In genomic region chr8:105533439-105533838, GRCm38 (mm10) we compare ENCODE assay signal across 9 mouse cellular contexts. TPM values are rescaled to one million over a fixed set of nuclear protein-coding genes. Genes with fewer than 3 reads are reported as not detected.
DNase-seq lines count a peak whose midpoint lies in the region; ATAC-seq and TF ChIP-seq lines count a peak whose summit lies in the region.
"Had no signal": no experiment of that assay in that cellular context is flagged by ENCODE, and none has a peak within 500 bp of the region (broad histone marks: within the 10 kb centered on the region; RNA-seq: fewer than 3 reads in every experiment).

No protein-coding gene starts in this region.

- H3K36me3 ChIP-seq in forebrain, embryonic 11.5 days (ENCODE audit: control insufficient read depth, insufficient read depth, low read length): no peaks in the 10 kb centered on the region; the same call in 1 of the 2 replicates
- peaks cover 56% of the 10 kb centered on the region for H3K36me3 ChIP-seq in forebrain, postnatal 0 days (ENCODE audit: insufficient read depth)
- peaks cover 2 to 26% of the 10 kb centered on the region in 2 experiments for H3K36me3 ChIP-seq in MEL (ENCODE audit: control insufficient read depth in 1 of 2, insufficient read depth in 2 of 2, low read length in 2 of 2)
- peaks cover 20% of the 10 kb centered on the region for H3K36me3 ChIP-seq in heart, embryonic 16.5 days (ENCODE audit: control insufficient read depth, insufficient read depth)
- H3K36me3 ChIP-seq in liver, embryonic 16.5 days (ENCODE audit: control insufficient read depth, insufficient read depth): peaks cover 11% of the 10 kb centered on the region

- no peak for DNase-seq in forebrain, embryonic 11.5 days (ENCODE audit: low spot score)
- no peak for DNase-seq in forebrain, postnatal 0 days
- DNase-seq in MEL (ENCODE audit: low read depth, low spot score): peak; percentile 23
- no peak for DNase-seq in c-Kit-positive CD71-positive TER-119-positive erythroid progenitor cells, embryonic 14.5 days (ENCODE audit: low spot score)
- no peak for DNase-seq in adrenal gland, adult 18-20 months (ENCODE audit: low spot score in 2 of 2)
- no peak for DNase-seq in left cerebral cortex, postnatal 14 days (ENCODE audit: low spot score in 2 of 2)

- ATAC-seq in forebrain, embryonic 11.5 days (replicated peaks; ENCODE audit: low FRiP score): no peak
- ATAC-seq in forebrain, postnatal 0 days: no peak
- ATAC-seq in heart, embryonic 16.5 days (replicated peaks; ENCODE audit: extremely low read depth, insufficient read depth, low FRiP score): peak; percentile 56; the same call in 1 of the 2 replicates
- ATAC-seq in liver, embryonic 16.5 days (ENCODE audit: low read depth): peak; percentile 30; the same call in 1 of the 2 replicates

- H3K9ac ChIP-seq in forebrain, embryonic 11.5 days (ENCODE audit: low read length): peak overlapping the region; percentile 8; the same call in 1 of the 2 replicates
- no peak overlapping the region for H3K9ac ChIP-seq in forebrain, postnatal 0 days
- no peak overlapping the region for H3K9ac ChIP-seq in MEL (ENCODE audit: control insufficient read depth, low read depth, low read length, poor library complexity, severe bottlenecking)
- H3K9ac ChIP-seq in heart, embryonic 16.5 days (ENCODE audit: low read length): no peak overlapping the region
- H3K9ac ChIP-seq in liver, embryonic 16.5 days (ENCODE audit: low read depth, low read length): no peak overlapping the region
- H3K9ac ChIP-seq: neural tube, embryonic 13.5 days had no signal

- no peak for TF ChIP-seq CTCF in forebrain, postnatal 0 days (IDR thresholded peaks at IDR 0.05; ENCODE audit: low read depth)
- TF ChIP-seq CTCF in MEL (IDR thresholded peaks at IDR 0.05 in 2 of 3, conservative IDR thresholded peaks at IDR 0.05 in 1 of 3; ENCODE audit: control insufficient read depth in 1 of 3, insufficient read depth in 1 of 3, low read depth in 2 of 3, low read length in 3 of 3, poor library complexity in 1 of 3, severe bottlenecking in 1 of 3): no peak

- no peak for TF ChIP-seq EP300 in MEL (IDR thresholded peaks at IDR 0.05; ENCODE audit: low read depth in 1 of 2, low read length in 2 of 2)

- WGBS in forebrain, embryonic 11.5 days: 63% methylated on average over 2 of the region's 2 CpGs
- 33% methylated on average over 2 of the region's 2 CpGs for WGBS in forebrain, postnatal 0 days
- 8% methylated on average over 2 of the region's 2 CpGs for WGBS in heart, embryonic 16.5 days
- 10% methylated on average over 2 of the region's 2 CpGs for WGBS in liver, embryonic 16.5 days (ENCODE audit: insufficient replicate concordance)

- no peak overlapping the region for H3K4me3 ChIP-seq in forebrain, embryonic 11.5 days (ENCODE audit: low read depth, low read length)
- H3K4me3 ChIP-seq in forebrain, postnatal 0 days (ENCODE audit: low read depth, low read length): no peak overlapping the region
- no peak overlapping the region for H3K4me3 ChIP-seq in MEL (ENCODE audit: control insufficient read depth in 1 of 2, insufficient read depth in 1 of 2, low read depth in 2 of 2, low read length in 2 of 2)
- no peak overlapping the region for H3K4me3 ChIP-seq in heart, embryonic 16.5 days (ENCODE audit: low read length)
- H3K4me3 ChIP-seq in liver, embryonic 16.5 days (ENCODE audit: low read depth, low read length): no peak overlapping the region
- H3K4me3 ChIP-seq: neural tube, embryonic 13.5 days had no signal

- H3K9me3 ChIP-seq in forebrain, embryonic 11.5 days (ENCODE audit: control insufficient read depth, low read length): no peaks in the 10 kb centered on the region
- H3K9me3 ChIP-seq in forebrain, postnatal 0 days (ENCODE audit: low read length): no peaks in the 10 kb centered on the region
- H3K9me3 ChIP-seq in MEL (replicated peaks; ENCODE audit: insufficient read depth, low read length): no peaks in the 10 kb centered on the region
- H3K9me3 ChIP-seq in heart, embryonic 16.5 days (replicated peaks; ENCODE audit: control insufficient read depth, low read length): no peaks in the 10 kb centered on the region
- H3K9me3 ChIP-seq in liver, embryonic 16.5 days (replicated peaks; ENCODE audit: control insufficient read depth, low read length): no peaks in the 10 kb centered on the region
- H3K9me3 ChIP-seq: neural tube, embryonic 13.5 days had no signal

- no peak overlapping the region for H3K4me2 ChIP-seq in forebrain, embryonic 11.5 days (ENCODE audit: low read depth, low read length, severe bottlenecking)
- no peak overlapping the region for H3K4me2 ChIP-seq in forebrain, postnatal 0 days (ENCODE audit: low read depth)
- H3K4me2 ChIP-seq in heart, embryonic 16.5 days (ENCODE audit: low read depth, low read length): no peak overlapping the region
- no peak overlapping the region for H3K4me2 ChIP-seq in liver, embryonic 16.5 days (ENCODE audit: low read depth, low read length)
- H3K4me2 ChIP-seq: neural tube, embryonic 13.5 days had no signal

- no peaks in the 10 kb centered on the region for H3K27me3 ChIP-seq in forebrain, embryonic 11.5 days (ENCODE audit: control insufficient read depth, insufficient read depth, low read length)
- no peaks in the 10 kb centered on the region for H3K27me3 ChIP-seq in forebrain, postnatal 0 days (ENCODE audit: insufficient read depth, low read length)
- H3K27me3 ChIP-seq in MEL (ENCODE audit: control insufficient read depth in 1 of 2, insufficient read depth in 2 of 2, low read length in 2 of 2): no peaks in the 10 kb centered on the region
- no peaks in the 10 kb centered on the region for H3K27me3 ChIP-seq in heart, embryonic 16.5 days (ENCODE audit: control insufficient read depth, insufficient read depth, low read length)
- H3K27me3 ChIP-seq in liver, embryonic 16.5 days (ENCODE audit: control insufficient read depth, insufficient read depth, low read depth, low read length): no peaks in the 10 kb centered on the region
- H3K27me3 ChIP-seq: neural tube, embryonic 13.5 days had no signal

- H3K27ac ChIP-seq in forebrain, embryonic 11.5 days (ENCODE audit: low read depth, low read length): no peak overlapping the region
- no peak overlapping the region for H3K27ac ChIP-seq in forebrain, postnatal 0 days (ENCODE audit: low read depth, low read length)
- no peak overlapping the region for H3K27ac ChIP-seq in MEL (ENCODE audit: control insufficient read depth, low read depth, low read length)
- H3K27ac ChIP-seq in heart, embryonic 16.5 days (ENCODE audit: low read length): peak overlapping the region; percentile 8
- H3K27ac ChIP-seq in liver, embryonic 16.5 days (ENCODE audit: low read length): peak overlapping the region; percentile 31; the same call in 1 of the 2 replicates
- H3K27ac ChIP-seq: neural tube, embryonic 13.5 days had no signal

- H3K4me1 ChIP-seq in forebrain, embryonic 11.5 days (replicated peaks; ENCODE audit: control insufficient read depth, insufficient read depth, low read length): 0 out of 2 replicates have a peak, but pooled peaks cover 6% of the 10 kb centered on the region
- H3K4me1 ChIP-seq in forebrain, postnatal 0 days (ENCODE audit: insufficient read depth): no peaks in the 10 kb centered on the region
- H3K4me1 ChIP-seq in MEL (ENCODE audit: control insufficient read depth in 1 of 2, insufficient read depth in 2 of 2, low read length in 2 of 2): peaks cover 17 to 20% of the 10 kb centered on the region in 2 experiments
- H3K4me1 ChIP-seq in heart, embryonic 16.5 days (ENCODE audit: control insufficient read depth, insufficient read depth, low read length): peaks cover 5% of the 10 kb centered on the region; the same call in 1 of the 2 replicates
- H3K4me1 ChIP-seq in liver, embryonic 16.5 days (ENCODE audit: control insufficient read depth, low read depth, low read length): peaks cover 24% of the 10 kb centered on the region

- intact Hi-C loops in left cerebral cortex, postnatal 14 days (cut with DNase I): no loop called here

- TF ChIP-seq POLR2A in MEL (IDR thresholded peaks at IDR 0.05; ENCODE audit: control insufficient read depth in 1 of 2, insufficient read depth in 1 of 2, low read depth in 1 of 2, low read length in 2 of 2, poor library complexity in 1 of 2): no peak

- no peaks in the 10 kb centered on the region for H3K79me2 ChIP-seq in MEL (ENCODE audit: control insufficient read depth, insufficient read depth, low read length, poor library complexity)

- TF ChIP-seq RAD21 in MEL (IDR thresholded peaks at IDR 0.05; ENCODE audit: low read depth, low read length): no peak

RNA-seq across cellular contexts. Expression of gene Hsd11b2, which starts 14.9 kb away (rescaled TPM):
- 13.5 and 13.6 TPM in 2 replicates for polyA plus RNA-seq in forebrain, embryonic 11.5 days (2014; fragmentation: Nextera tagmentation; extraction: Ambion mirVana)
- total RNA-seq in forebrain, postnatal 0 days (2014; rRNA removed): 0.38 and 0.52 TPM in 2 replicates
- 1.3 and 2.6 TPM in 2 replicates for polyA plus RNA-seq in forebrain, postnatal 0 days (2015; fragmentation: Nextera tagmentation; extraction: Ambion mirVana)
- 0.27 TPM in 1 of 2 replicates, not detected in the other for total RNA-seq in MEL (2012; rRNA removed)
- 1 to 10 TPM in 1 of 2 experiments, not detected in 1; 2.1 TPM for polyA plus RNA-seq in MEL (2012; ENCODE audit: insufficient read depth in 1 of 2, insufficient read length in 2 of 2, low read depth in 1 of 2, low replicate concordance in 2 of 2, missing spikeins in 1 of 2)
- polyA plus RNA-seq in heart, embryonic 16.5 days (2015; fragmentation: Nextera tagmentation; extraction: Ambion mirVana): 0.24 and 0.25 TPM in 2 replicates
- 0.34 and 0.66 TPM in 2 replicates for polyA plus RNA-seq in liver, embryonic 16.5 days (2015; fragmentation: Nextera tagmentation; extraction: Ambion mirVana)
- under 1 TPM; 0.16 to 0.53 TPM for total RNA-seq in adrenal gland, adult 18-20 months (2021)
- not detected for total RNA-seq in left cerebral cortex, postnatal 14 days (2021)

RNA-seq across cellular contexts. Expression of gene Atp6v0d1, which starts 32.4 kb away (rescaled TPM):
- 99.2 and 108 TPM in 2 replicates for polyA plus RNA-seq in forebrain, embryonic 11.5 days (2014; fragmentation: Nextera tagmentation; extraction: Ambion mirVana)
- 179 TPM in 2 replicates for total RNA-seq in forebrain, postnatal 0 days (2014; rRNA removed)
- 251 and 275 TPM in 2 replicates for polyA plus RNA-seq in forebrain, postnatal 0 days (2015; fragmentation: Nextera tagmentation; extraction: Ambion mirVana)
- total RNA-seq in MEL (2012; rRNA removed): 43.0 and 51.1 TPM in 2 replicates
- polyA plus RNA-seq in MEL (2012; ENCODE audit: insufficient read depth in 1 of 2, insufficient read length in 2 of 2, low read depth in 1 of 2, low replicate concordance in 2 of 2, missing spikeins in 1 of 2): 10 to 100 TPM in 1 of 2 experiments, not detected in 1; 83.8 TPM
- polyA plus RNA-seq in heart, embryonic 16.5 days (2015; fragmentation: Nextera tagmentation; extraction: Ambion mirVana): 62.4 and 63.7 TPM in 2 replicates
- 51.0 and 54.0 TPM in 2 replicates for polyA plus RNA-seq in liver, embryonic 16.5 days (2015; fragmentation: Nextera tagmentation; extraction: Ambion mirVana)
- 100 to 1,000 TPM; 118 to 121 TPM for total RNA-seq in adrenal gland, adult 18-20 months (2021)
- total RNA-seq in left cerebral cortex, postnatal 14 days (2021): 100 to 1,000 TPM; 347 to 370 TPM

RNA-seq across cellular contexts. Expression of gene Zdhhc1, which starts 36.7 kb away (rescaled TPM):
- 20.2 and 24.6 TPM in 2 replicates for polyA plus RNA-seq in forebrain, embryonic 11.5 days (2014; fragmentation: Nextera tagmentation; extraction: Ambion mirVana)
- 22.9 and 30.4 TPM in 2 replicates for total RNA-seq in forebrain, postnatal 0 days (2014; rRNA removed)
- polyA plus RNA-seq in forebrain, postnatal 0 days (2015; fragmentation: Nextera tagmentation; extraction: Ambion mirVana): 16.2 and 22.7 TPM in 2 replicates
- total RNA-seq in MEL (2012; rRNA removed): 4.7 and 4.9 TPM in 2 replicates
- polyA plus RNA-seq in MEL (2012; ENCODE audit: insufficient read depth in 1 of 2, insufficient read length in 2 of 2, low read depth in 1 of 2, low replicate concordance in 2 of 2, missing spikeins in 1 of 2): 10 to 100 TPM in 1 of 2 experiments, not detected in 1; 11.5 TPM
- 26.3 and 31.3 TPM in 2 replicates for polyA plus RNA-seq in heart, embryonic 16.5 days (2015; fragmentation: Nextera tagmentation; extraction: Ambion mirVana)
- 1.6 and 2.2 TPM in 2 replicates for polyA plus RNA-seq in liver, embryonic 16.5 days (2015; fragmentation: Nextera tagmentation; extraction: Ambion mirVana)
- 10 to 100 TPM; 18.1 to 18.3 TPM for total RNA-seq in adrenal gland, adult 18-20 months (2021)
- total RNA-seq in left cerebral cortex, postnatal 14 days (2021): 10 to 100 TPM; 26.8 to 27.5 TPM

Comparison
In these comparisons a context has a peak if more than half of its experiments do, and no peak if none do; other contexts are left out.
1. ATAC-seq: peak in heart, embryonic 16.5 days (single experiment) and liver, embryonic 16.5 days (single experiment); none in forebrain, embryonic 11.5 days (single experiment) and forebrain, postnatal 0 days (single experiment).
2. H3K27ac ChIP-seq: peak in heart, embryonic 16.5 days (single experiment) and liver, embryonic 16.5 days (single experiment); none in forebrain, embryonic 11.5 days (single experiment), forebrain, postnatal 0 days (single experiment) and MEL (single experiment).